Mouse (Mus musculus): ENCODE measurements around the gene Fam20c.

Fam20c gene

DNA sequence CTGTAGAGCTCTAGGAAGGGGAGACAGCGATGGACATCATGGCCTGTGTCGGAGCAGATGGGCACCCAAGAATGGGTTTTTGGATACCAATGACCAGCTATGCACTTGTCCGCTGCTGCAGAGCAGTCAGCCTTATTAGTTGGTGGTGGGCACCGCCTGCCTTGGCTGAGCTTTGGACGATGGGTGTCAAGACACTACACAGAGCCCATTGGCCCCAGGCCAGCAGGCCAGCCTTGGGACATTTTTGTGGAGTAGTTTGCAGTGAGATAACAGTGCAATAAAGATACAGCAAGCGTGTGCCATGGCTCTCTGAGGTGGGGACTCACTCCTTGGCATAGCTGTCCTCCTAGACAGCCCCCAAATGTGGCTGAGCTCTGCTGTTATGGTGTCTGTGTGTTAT is 55.5 kb downstream of the Fam20c start:
- DNase-seq (ENCODE audit: low spot score), result no peak

- no peak for DNase-seq (ENCODE audit: low spot score)
Measured at GRCm38 (mm10) chr5:138819780-138820179, 65.5 kb downstream of the Fam20c start, which contains the start of gene Gm5294. Gm5294 (plus strand) TSS chr5:138820080.

GRCm38 (mm10) chr5:138820717-138821332 is 66.5 kb downstream of the Fam20c start:
- no peak for DNase-seq (ENCODE audit: low spot score)

DNA sequence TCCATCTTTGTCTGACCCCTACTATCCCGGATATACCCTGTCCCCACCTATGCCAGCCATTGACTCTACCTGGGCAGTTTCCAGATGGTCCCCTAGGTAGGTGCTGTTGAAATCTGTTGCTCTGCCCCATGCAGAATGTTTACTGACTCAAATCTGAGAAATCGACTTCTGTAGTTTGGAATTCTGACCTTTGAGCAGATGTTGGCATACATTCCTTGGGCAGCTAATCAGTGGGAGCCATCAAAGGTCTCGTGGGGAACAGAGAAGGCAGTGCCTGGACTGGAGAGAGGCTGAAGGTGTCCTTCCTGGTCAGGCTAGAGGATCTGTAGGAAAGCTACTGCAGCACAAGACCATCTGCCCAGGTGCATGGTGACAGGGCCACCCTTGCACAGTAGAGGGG is 70.8 kb downstream of the Fam20c start:
- no peak for DNase-seq (ENCODE audit: low spot score)

- DNase-seq (ENCODE audit: low spot score), result no peak
Measured at GRCm38 (mm10) chr5:138833406-138833805, 79.1 kb downstream of the Fam20c start.

- DNase-seq (ENCODE audit: low spot score), result no peak
Measured at GRCm38 (mm10) chr5:138834910-138835309, 80.6 kb downstream of the Fam20c start.

DNA sequence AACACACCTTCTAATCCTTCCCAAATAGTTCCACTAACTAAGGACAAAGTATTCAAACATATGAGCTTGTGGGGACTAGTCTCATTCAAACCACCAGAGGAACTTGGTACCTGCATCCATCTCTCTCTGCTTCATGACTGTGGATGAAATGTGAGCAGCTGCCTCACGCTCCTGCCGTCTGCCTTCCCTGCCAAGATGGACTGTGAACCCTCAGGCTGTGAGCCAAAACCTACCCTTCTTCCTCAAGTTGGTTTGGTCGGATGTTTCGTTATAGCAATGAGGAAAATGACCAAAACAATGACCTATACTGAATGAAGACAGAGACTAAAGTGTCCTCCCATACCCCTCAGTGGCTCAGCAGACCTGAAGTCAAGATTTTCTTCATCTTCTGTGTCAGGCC is 86.7 kb downstream of the Fam20c start:
- no peak for DNase-seq (ENCODE audit: low spot score)

GRCm38 (mm10) chr5:138843168-138843824 is 89.0 kb downstream of the Fam20c start:
- DNase-seq (ENCODE audit: low spot score), result no peak

GRCm38 (mm10) chr5:138846506-138846905 is 92.2 kb downstream of the Fam20c start:
- no peak for DNase-seq (ENCODE audit: low spot score)

DNA sequence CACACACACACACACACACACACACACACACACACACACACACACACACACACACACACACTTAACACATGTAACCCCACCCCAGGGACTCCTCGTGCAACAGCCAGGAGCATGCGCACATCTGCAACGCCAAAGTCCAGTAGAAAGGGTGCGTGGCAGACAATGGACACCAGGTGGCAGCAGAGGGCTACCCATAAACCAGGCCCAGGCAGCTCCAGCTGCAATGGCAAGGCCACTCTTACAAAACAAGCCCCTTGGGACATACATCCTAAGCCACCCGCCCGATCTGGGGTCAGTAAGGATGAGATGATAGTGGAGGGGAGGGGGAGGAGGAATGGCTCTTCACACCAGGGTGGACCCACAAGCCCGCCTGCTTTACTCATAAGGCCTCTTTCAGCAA is 93.8 kb downstream of the Fam20c start:
- peak; percentile 86 for DNase-seq (ENCODE audit: low spot score)

DNA sequence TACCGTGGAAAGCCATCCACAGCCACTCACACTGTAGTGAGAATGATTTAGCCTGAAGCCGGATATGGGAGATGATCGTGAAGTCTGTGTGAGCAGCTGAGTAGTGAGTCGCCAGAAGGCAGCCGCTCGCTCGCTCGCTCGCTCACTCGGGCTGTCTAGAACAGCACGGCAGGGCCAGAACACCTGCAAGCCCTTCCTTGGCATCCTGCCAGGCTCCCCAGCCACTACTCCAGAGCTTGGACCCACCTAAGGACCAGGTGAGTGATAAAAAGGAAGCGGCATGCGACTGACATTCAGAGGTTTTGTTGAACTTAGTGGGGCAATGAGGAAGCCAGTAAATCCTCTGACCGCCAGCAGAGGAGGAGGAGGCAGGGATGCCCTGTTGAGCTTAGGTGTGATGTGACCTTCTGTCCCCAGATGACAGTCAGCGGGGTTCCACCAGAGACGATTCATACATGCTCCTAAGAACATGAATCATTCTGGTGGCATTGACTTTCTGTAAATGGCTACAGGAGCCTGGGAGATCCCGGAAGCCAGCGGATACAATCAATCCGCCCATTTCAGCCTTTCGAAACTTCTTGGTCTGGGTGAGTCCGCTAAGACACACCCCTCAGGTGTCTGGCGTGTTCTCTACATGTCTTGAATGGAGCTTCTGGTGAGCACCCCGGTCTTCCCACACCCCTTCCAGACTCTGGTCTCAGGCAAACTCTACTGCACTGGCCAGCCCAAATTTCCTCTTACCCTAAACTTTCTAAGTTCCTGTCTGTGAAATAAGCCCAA is 95.6 kb downstream of the Fam20c start:
- DNase-seq (ENCODE audit: low spot score), result no peak

DNA sequence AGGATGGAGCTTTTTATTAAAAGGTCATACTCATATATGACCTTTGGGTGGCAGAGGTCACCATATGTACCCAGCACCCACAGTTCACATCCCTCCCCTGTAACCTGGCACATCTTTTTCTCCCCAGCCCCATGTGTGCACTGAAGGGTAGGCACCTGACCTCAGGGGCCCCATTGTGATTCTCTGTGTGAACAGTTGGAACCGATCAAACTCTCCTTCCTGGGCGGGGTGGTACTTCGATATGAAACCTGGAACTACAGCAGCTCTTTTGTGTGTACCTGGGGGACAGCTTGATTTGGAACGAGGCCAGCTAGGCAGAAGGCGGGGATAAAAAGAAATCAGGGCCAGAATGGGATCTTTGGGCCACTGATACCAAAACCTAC is 96.1 kb downstream of the Fam20c start:
- DNase-seq (ENCODE audit: low spot score), result no peak

DNA sequence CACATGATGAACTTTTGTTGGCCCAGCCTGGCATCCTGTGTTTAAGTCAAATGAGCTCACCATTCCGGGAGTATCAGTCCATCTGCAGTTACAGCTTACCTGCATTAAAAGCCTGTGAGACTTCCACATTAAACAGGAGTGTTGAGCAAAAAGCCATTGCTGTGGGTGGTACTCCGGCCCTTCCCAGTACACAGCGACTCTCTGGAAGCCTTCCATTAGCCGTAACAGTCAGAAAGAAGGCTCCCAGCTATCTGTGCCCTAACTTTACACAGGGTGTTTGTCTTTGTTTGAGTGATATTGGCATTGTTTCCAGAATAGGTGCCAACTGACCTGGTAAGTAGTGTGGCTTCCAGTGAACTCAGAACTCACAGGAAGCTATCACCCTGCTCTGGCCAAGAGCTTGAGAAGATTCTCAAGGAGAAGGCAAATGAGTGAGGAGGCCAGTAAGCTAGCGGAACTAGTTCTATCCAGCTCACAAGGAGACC is 97.0 kb downstream of the Fam20c start:
- DNase-seq (ENCODE audit: low spot score), result no peak

DNA sequence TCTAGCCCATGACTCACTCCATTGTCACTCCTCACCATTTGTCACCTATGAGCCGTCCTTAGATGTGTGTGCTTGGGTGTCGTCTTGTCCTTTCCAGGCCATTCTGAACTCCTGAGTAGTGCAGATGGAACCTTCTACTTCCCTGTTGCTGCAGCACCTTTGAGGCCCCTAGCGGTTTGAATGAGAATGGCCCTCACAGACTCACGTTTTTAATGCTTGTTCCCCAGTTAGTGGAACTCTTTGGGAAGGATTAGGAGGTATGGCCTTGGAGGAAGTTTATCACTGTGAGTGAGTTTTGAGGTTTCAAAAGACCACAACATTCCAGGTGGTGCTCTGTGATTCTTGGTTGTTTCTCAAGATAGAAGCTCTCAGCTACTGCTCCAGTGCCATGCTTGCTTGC is 97.8 kb downstream of the Fam20c start:
- DNase-seq (ENCODE audit: low spot score), result no peak

GRCm38 (mm10) chr5:138853349-138853748 is 99.0 kb downstream of the Fam20c start:
- no peak for DNase-seq (ENCODE audit: low spot score)

DNA sequence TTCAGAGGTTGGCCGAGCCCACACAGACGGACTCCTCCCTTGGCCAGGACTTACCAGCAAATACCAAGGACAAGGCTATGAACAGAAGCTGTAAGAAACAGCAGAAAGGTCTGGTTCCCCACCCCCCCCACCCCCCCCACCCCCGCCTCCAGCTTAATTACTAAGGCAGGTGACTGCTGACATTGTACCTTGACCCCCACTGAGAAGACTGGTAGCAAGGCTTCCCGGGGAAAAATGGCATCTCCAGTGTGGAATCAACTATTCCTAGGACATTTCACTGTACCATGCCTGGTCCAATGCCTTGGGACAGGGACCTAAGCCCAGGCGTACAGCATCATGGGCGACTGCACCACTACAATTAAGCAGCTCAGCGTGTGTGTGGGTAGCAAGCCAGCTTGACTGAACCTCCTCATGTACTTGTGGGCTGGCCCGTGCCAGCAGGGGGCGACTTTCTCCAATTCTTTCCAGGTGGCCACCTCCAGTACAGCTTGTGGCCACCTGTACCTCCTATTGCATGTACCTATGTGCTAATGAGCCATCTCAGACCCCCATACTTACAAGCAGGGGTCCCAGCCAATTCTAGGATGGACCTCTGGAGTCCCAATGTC is 102.8 kb downstream of the Fam20c start:
- DNase-seq (ENCODE audit: low spot score), result peak; percentile 87

GRCm38 (mm10) chr5:138857811-138858251 is 103.5 kb downstream of the Fam20c start:
- no peak for DNase-seq (ENCODE audit: low spot score)

Measured in urinary bladder, postnatal 14 days (tissue).